Mouse (Mus musculus) c-Kit-negative CD71-positive TER-119-positive erythroid progenitor cells, embryonic 14.5 days (primary cell): ENCODE data around the gene Pparg.

Experiments used
- DNase-seq: peaks from one replicate; pipeline ENCODE4 v3.0.0-alpha.2; 2013; ENCODE audit warnings: low read depth, low spot score

Gene Pparg

DNA sequence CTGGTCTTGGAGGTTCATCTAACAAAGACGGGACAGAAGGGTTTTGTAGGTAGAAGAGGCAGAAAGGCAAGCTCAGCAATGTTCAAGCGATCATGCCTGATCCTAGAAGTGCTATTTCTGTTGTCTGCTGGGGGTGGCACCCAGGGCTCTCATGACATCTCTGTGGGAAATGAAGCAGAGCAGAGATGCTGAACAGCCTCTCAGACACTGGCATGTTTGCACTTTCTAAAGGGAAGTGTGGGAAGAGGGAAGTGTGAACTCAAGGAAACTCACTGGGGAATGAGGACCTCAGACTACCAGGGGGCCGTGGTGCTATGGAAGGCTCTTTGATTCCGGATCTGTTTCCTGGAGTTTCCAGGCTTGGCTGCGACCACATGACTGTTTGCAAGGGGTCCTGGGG, 144.2 kb downstream of the Pparg start:
- no peak for DNase-seq

DNA sequence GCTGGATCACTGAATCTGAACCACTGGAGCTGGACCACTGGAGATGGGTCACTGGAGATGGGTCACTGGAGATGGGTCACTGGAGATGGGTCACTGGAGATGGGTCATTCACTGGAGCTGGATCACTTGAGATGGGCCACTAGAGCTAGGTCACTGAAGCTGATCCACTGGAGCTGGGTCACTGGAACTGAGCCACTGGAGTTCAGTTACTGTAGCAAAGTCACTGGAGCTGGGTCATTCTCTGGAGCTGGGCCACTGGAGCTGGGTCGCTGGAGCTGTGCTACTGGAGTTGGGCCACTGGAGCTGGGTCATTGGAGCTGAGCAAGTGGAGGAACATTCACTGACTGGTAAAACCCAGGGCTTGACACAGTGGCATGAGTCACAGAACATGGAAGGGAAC, 145.7 kb downstream of the Pparg start:
- no peak for DNase-seq

DNA sequence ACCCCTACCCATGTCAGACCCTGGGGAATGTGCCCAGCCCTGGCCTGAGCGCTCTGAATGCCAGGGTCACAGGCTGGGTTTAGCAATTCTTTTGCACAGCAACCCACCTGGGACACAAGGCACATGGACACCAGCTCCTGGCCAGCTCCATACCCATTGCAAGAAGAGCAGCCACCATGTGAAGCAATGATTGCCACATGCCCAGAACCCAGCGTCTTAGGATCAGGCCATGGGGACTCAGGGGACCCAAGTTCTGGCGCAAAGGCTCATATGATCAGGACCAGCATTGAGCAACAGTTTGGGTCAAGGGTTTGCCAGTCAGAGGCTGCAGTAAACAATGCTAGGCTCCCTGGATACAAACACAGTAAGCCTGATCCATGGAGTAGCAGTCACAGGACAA, 150.7 kb downstream of the Pparg start:
- DNase-seq = no peak

DNA sequence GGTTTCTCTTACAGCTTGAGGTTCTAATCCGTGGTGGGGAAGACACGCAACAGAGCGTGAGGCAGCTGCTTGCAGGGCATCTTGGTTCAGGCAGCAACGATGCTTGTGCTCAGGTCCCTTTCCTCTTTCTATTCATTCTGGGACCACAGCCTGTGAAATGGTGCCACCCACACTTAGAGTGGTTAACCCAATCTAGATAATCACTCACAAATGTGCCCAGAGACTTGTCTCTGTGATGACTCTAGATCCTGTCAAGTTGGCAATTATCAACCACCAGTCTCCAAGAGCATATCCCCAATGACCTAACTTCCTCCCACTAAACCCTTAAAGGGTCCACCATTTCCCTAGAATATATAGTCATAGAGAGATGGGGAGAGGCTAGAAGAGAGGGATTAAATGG, 152.5 kb downstream of the Pparg start:
- DNase-seq = no peak

DNA sequence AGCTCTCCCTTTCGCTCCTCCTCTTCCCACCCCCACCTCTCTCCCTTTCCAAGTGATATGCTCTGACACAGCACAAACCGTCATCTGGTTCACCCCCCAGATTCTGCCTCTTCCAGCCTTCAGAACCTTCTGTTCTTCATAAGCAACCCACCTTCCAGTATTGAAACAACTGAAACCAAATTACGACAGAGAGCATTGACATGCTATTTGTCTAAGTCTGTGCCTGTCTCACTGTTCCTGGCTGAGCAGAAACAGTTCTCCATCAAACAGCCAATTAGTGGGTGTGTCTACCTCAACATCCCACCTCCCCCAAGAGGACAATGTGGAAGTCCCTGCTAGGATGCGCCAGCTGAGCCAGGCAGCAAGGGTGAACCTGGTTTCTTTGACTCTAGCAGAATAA, 157.2 kb downstream of the Pparg start:
- DNase-seq = no peak

DNA sequence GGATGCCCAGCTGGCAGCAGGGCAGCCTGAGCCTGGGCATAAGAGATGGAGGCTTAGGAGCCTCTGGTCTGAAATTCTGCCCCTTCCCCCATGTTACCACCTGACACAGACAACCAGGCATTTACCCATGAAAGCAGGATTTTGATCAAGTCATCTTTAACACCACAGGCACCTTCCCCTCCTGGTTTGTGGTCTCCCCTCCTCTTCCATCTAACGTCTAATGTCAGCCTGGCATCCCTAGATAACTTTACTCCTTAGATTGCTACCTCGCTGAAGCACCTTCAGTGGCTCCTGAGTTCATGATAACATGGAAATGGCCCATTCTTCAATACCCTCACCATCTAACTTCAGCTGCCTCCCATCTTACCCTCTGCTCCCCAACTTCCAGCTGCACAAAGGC, 157.6 kb downstream of the Pparg start:
- no peak for DNase-seq

DNA sequence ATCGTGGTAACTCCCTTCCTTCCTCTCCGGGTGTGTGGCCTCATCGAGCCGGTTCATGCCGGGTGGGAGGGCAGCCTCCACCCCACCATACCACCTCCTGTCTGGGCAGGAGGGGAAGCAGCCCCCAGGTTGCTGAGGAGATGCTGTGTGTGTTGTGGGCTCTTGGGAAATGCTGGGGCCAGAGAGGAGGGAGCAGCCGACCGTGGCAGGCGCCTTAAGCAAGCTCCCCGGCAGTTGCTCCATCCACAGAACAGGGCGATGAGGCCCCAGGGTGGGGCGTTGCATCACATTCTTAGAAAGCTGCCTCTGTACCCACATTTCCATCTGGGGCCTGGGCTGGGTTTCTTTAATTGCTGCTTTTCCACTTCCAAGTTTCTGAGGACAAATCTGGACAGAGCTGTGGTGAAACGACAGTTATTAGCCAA, 158.5 kb downstream of the Pparg start:
- DNase-seq = no peak

DNA sequence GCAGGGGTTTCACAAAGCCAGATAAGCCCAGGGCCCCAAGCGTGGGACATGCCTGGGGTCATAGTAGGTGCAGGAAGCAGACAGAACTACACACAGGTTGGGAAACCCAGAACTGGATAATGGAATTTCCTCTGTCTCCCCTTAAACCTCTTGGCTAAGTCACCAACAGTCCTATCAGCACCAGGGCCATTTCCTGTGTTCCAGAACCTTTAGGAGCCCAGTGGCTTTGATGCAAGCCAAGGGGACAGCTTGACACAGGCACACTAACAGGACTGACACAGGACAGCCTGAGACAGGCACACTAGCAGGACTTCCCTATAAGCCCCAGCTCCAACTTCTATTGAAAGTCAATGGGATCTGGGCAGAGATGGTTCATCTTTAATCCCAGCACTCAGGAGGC, 161.2 kb downstream of the Pparg start:
- no peak for DNase-seq

DNA sequence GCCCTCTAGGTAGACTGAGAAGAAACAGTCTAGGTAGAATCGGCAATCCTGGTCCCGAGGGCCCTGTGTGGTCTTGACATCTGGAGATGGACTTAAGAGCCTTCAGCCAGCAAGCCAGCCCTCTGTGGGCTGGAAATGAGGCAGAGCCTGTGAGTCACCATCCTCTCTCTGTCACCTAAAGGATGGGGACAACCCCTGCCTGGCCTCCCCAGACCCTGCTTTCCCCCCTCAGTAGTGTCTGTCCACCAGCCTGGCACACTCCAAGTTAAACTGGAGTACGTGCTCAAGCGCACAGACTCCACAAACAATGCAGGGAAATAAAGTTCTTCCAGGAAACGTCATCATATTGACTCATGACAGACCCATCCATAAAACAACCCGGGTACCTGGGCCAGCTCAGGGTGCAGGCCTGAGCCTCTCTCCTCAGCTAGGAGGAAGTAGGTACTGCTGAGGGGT, 162.0 kb downstream of the Pparg start:
- no peak for DNase-seq

DNA sequence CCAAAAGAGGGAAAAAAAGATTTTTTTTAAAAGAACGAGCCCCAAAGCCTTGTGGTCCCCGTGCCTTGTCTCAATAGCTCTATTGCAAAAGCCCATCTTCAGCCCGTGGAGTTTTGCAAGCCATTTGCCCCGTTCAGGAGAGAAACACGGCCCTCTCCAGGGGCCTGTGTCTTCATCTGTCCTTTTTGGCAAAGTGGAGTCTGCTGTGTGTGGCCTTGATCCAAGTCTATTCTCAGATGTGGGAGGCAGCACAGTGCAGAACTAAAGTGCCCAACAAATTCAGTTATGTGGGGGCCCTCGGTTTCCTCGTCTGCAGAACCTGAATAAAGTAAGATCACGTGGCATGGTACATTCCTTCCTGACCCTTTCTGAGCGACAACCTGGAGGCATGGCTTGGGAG, 162.4 kb downstream of the Pparg start:
- no peak for DNase-seq

DNA sequence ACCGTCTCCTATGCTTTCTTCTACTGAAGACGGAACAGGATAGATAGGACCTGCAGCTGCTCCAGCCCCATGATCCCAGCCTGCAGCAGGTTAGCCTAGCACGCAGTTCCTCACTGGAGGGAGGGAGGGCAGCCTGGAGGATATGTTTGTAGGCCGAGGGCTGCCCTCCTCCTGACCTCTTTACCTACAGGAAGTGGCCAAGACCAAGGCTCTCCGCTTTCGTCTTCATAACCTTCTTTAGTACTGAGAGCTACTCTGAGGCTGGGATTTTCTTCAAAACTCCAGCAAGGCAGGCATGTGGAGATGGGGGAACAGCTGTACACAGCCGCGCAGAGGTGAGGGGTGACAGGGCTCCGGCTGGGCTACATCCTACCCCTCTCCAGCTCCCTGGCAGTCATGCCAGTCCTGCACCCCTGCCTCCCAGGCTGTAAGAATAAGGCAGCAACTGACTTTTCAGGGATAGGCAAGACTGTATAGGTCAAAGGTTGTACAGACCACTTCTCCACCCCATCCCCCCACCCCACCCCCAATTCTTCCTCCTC, 163.8 kb downstream of the Pparg start:
- no peak for DNase-seq

DNA sequence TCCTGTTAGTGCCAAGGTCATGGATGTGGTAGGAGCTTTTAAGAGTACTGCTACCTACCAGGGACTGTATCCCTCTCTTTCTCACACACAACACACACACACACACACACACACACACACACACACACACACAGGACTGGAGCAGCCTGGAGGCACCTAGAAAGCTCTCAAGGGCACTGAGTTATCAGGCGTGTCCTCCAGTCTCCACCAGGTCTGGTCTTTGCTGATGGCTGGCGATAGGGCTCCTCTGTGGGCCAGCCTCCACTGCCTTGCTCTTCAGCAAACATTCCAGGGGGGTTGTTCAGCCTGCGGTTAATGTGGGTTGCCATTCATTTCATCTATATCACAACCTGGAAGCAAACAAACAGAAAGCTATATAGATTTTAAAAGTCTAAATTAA, 166.7 kb downstream of the Pparg start:
- DNase-seq = no peak

DNA sequence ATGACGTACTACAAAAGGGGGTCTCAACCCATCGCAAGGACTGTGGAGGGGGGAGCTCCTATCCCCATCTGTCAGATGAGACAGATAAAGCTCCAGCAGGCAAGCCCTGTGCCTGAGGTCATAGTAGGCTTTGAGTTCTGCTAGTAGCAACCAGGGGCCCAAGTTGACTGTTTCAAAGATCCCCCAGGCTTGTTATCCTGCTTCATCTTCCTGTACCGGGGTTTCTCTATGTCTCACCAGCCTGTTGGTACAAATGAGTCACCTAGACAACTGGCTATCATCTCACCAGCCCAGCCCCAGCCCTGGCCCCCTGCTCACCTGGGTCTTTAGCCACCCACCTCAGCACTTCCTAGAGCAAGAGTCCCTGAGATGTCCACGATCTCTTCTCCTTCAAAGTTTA, 167.6 kb downstream of the Pparg start:
- no peak for DNase-seq

DNA sequence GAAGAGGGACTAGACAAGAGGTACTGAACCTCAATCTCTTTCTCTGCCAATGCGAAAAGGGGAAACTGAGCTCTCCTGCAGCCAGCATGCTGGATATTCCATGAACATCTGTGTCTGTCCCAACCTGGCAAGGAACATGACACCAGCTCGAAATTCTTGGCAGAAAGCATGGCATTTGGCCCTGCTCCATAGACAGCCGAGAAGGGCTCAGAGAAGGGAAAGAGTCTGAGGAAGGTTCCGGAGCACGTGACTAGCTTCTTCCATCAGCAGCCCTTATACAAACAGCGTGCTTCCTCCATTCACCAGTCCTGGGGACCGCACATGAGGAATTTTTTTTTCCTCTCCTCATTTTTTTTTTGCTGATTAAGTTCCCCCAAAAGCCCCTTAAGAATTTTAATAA, 173.9 kb downstream of the Pparg start:
- no peak for DNase-seq

DNA sequence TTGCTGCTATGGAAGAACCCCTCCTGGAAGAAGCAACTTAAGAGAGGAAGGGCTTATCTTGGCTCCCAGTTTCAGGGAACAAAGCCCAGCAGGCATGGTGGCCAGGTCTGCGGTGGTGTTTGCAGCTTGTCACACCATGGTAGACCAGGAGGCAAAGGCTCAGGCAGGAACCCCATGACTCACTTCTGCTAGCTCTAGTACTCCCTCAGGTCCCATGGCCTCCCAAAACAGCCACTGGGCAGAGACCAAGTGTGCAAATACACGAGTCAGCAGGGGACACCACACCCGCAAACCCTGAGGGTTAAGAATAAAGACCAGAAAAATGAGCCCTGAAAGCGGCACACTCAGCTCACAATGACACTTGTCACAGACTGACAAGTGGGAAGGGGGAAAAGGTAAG, 175.4 kb downstream of the Pparg start:
- DNase-seq = no peak

DNA sequence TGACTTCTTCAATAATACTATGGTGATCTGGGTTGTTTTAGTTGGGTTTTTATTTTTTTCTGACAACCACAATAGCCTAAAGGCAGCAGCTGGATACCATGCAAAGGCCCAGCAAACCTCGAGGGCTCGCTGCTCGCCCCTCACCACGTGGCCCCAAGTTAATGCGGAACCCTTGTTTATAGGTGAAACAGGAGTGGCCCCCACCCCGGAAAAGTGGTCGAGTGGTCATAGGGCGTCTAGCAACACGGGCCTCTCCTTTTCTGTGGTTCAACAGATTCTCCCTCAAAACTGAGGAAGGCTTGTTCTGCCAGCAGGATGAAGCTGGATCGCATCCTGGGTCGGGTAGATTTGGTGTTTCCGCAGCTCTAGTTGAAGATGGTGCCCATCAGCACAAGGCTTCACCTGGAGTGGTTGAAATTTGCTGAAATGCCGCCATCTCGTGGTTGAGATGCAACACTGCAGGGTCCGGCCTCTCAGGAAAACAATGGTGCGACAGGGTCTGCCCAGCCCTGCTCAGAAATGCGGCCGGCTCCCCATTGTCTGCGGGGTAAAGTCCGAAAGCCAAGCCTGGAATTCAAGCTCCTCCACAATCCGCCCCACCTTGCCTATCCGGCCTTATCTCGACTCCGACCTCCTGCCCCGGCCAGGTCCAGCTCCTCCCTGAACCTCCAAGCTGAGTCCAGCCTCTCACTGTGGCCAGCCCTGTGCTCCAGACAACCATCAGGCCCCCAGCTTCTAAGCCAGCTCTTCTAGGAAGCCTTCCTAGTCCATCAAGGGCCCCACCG, 178.1 kb downstream of the Pparg start:
- DNase-seq = peak; percentile 17
